Mouse (Mus musculus) G1E (cell line): Measurements from ENCODE around the gene Idh2.

Experiments
- CTCF ChIP-seq: IDR thresholded peaks from 2 replicates; pipeline ENCODE4 v1.5.1; 2012; ENCODE audit warnings: low read depth, low read length, inconsistent platforms, mixed read lengths
- GATA1 ChIP-seq: IDR thresholded peaks from 2 replicates; pipeline ENCODE4 v1.6.1; 2012; ENCODE audit warnings: borderline replicate concordance, low read length, inconsistent platforms, mixed read lengths
- GATA2 ChIP-seq: IDR thresholded peaks from 2 replicates; pipeline ENCODE4 v1.6.1; 2012; ENCODE audit warnings: low read depth, low read length, inconsistent platforms, borderline replicate concordance
- POLR2AphosphoS5 ChIP-seq: IDR thresholded peaks from 2 replicates; pipeline ENCODE4 v1.6.1; 2012; ENCODE audit warnings: low read depth, low read length, inconsistent platforms; ENCODE audit not compliant: insufficient replicate concordance
- TAL1 ChIP-seq: conservative IDR thresholded peaks from 2 replicates; pipeline ENCODE4 v1.6.1; 2012; ENCODE audit warnings: low read depth, low read length, inconsistent platforms, mixed read lengths

- no peak for TF ChIP-seq CTCF
- TF ChIP-seq TAL1 = no peak
- TF ChIP-seq GATA1 = no peak
- no peak for TF ChIP-seq POLR2AphosphoS5
- no peak for TF ChIP-seq GATA2
Measured at GRCm38 (mm10) chr7:80091004-80091865, 24.0 kb downstream of the Idh2 start.
